Mouse (Mus musculus) right cerebral cortex, postnatal 36 days (tissue): ENCODE data around the gene Zfp987.
"Not testable (repeated sequence)": the region's sequence is repeated elsewhere in the genome, so short reads cannot be mapped to it uniquely, and the experiment has no call there.

ENCODE experiments used
- DNase-seq, 2 experiments: peaks; one replicate each; pipeline ENCODE4 v3.0.0; 2022; ENCODE audit warnings: low spot score in 2 of 2, mixed read lengths in 1 of 2

The Zfp987 gene

DNA sequence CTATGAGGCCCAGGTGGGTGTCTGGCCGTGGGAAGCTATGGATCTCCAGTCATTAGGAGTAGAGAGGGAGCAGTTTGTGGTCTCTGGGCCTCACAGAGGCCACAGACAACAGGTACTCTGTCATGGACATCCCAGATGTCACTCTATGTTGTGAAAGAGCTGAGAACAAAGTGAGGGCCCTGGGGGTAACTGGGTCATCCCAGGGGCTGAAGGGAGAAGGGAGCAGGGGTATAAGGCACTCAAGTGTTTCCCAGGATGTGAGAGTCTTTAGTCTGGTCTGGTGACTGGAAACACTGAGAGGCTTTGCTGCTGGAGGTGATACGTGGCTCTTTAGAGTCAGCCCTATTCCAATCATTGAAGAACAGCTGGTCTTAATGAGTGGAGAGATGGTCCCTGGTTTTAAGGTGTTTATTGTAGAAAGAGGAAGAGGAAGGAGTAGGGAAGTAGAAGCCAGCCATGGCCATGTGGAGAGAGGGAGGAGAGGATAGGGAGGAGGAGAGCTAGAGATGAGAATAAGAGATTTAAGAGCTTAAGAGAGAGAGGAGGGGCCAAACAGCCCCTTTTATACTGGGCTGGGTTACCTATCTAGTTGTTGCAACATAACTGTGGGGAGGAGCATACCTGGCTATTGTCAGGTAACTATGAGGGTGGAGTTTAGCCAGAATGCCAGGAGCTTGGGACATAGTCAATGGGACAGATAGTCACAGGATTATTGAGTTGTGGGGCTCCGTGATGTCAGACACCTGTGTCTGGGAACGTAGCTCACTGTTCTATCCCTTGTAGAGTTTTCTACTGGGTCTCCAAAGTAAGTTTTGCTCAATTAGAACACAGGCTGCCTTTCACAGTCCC lies 76.5 kb downstream of the Zfp987 start:
- not testable (repeated sequence) for DNase-seq
